Mouse (Mus musculus): ENCODE data around the gene Lmx1a.

Gene Lmx1a

DNA sequence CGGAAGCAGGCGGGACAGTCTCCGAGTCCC, at the start of gene Lmx1a:
Gene Lmx1a (plus strand): TSS at position 6 of the 30 bp plus-strand sequence.
- DNase-seq (ENCODE audit: low spot score) = no peak

GRCm38 (mm10) chr1:167644866-167645537, 44.0 kb upstream of the Lmx1a start:
- DNase-seq (ENCODE audit: low spot score) = peak; percentile 93

- no peak for DNase-seq (ENCODE audit: low spot score)
These were observed 40.4 kb upstream of the Lmx1a start for GRCm38 (mm10) chr1:167648670-167649069.

GRCm38 (mm10) chr1:167649122-167649633, 39.9 kb upstream of the Lmx1a start:
- DNase-seq (ENCODE audit: low spot score) = no peak

- DNase-seq (ENCODE audit: low spot score) = no peak
These were observed 36.7 kb upstream of the Lmx1a start for GRCm38 (mm10) chr1:167652336-167652735.

- no peak for DNase-seq (ENCODE audit: low spot score)
These were observed 30.0 kb upstream of the Lmx1a start for GRCm38 (mm10) chr1:167659065-167659464.

GRCm38 (mm10) chr1:167660521-167661101, 28.4 kb upstream of the Lmx1a start:
- peak; percentile 19 for DNase-seq (ENCODE audit: low spot score)

- peak; percentile 22 for DNase-seq (ENCODE audit: low spot score)
These were observed 27.9 kb upstream of the Lmx1a start for GRCm38 (mm10) chr1:167661123-167661522.

- DNase-seq (ENCODE audit: low spot score) = peak; percentile 30
These were observed 25.9 kb upstream of the Lmx1a start for GRCm38 (mm10) chr1:167663136-167663535.

DNA sequence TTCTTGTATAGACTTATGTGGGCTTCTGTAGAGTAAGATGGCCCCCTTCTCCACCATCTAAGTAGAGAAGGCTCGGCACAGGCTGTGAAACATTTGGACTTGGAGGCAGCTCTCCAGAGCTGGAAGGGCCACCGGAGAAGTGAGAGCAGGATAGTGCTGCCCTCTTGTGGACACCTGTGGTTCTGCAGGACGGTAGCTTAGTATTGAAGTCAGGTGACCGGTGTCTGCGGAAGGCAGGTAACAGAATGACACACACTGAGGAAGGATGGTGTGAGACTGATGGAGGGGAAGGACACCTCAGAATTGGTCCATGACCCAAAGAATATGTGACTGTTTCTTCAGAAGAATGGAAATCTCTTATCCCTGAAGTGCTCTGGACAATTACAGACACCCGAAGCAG, 19.2 kb upstream of the Lmx1a start:
- DNase-seq (ENCODE audit: low spot score) = peak; percentile 77

DNA sequence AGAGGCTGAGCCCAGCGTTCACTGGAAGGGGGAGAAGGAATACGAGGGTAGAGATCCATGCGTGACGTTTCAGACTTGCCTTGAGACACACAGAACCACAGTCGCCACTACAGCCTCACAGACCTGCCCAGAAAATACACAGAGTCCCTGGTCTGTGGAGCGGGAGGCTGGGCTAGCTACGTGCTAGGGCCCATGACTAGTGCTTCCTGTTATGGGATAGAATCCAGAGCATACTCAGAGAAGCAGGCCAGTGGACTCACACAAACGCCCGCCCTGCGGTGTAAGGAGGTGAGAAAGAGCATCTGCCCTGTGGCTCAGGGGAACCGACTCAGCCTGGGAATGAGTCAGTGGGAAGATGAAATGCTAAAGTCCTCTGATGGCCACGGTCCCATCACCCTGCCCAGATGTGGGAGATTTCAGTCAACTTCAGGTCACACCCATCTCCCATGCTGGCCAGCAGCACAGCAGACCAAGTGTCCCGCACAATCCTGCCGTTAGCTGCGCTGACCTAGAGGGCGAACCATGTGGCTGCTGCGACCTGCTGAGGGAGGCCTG, 16.5 kb upstream of the Lmx1a start:
- DNase-seq (ENCODE audit: low spot score) = no peak

GRCm38 (mm10) chr1:167679061-167679460, 10.0 kb upstream of the Lmx1a start:
- DNase-seq (ENCODE audit: low spot score) = no peak

DNA sequence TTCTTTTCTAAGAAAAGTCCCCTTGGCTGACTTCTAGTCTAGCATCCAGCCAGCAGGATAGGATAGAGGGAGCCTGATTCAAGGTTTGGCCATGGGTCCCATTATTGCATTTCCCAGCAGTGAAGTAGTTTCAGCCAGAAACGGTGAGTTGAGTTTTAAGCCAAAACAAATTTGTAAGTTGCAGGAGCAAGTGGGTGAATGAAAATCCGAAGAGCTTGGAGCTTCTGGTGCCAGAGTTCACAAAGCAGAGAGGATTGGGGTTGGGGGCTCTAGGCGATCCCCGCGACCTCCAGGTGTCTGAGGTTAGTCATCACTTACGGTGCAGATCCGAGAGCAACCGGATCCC, 1.1 kb upstream of the Lmx1a start:
- no peak for DNase-seq (ENCODE audit: low spot score)

DNA sequence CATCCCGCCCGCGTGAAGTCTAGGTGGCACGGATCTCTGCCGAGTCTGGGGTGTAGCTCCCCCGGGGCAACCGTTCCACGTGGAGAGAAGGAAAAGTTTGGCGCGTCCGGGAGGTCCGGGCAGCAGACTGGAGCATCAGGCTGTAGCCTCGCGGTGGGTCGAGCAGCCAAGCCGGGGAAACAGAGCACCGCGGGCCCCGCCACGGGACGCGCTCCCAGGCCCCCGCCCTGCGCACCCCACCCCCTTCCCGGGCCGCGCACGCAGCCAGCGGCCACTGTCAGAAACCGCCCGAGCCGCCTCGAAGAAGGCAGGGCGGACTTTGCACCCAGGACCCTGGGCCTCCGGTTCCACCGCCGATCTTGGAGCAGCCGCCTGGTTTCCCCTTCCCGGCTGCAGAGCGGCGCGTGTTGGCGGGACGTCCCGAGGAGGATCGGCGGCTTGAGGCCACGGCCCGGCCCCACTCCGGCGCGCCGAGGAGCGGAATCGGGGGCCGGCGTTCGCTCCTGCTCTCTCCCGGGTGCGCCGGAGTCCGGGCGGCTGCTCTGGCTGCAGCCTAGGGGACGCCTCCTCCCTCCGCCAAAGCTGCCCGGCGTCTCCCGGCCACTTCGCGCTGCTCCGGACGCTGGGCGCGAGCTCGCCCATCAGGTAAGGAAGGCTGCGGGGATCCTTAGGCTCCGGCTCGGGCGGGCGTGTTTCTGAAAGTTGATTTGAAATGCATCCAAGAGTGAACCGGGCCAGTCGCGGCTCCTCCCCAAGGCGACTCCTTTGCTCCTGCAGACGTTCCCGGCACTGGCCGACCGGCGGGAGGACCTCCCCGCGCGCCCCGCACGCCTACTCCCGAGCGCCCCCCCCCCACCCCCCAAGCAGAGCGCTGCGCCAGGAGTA, 448 bp upstream of the Lmx1a start:
- DNase-seq (ENCODE audit: low spot score) = peak; percentile 44

GRCm38 (mm10) chr1:167689262-167690137, 463 bp downstream of the Lmx1a start:
- DNase-seq (ENCODE audit: low spot score) = no peak

DNA sequence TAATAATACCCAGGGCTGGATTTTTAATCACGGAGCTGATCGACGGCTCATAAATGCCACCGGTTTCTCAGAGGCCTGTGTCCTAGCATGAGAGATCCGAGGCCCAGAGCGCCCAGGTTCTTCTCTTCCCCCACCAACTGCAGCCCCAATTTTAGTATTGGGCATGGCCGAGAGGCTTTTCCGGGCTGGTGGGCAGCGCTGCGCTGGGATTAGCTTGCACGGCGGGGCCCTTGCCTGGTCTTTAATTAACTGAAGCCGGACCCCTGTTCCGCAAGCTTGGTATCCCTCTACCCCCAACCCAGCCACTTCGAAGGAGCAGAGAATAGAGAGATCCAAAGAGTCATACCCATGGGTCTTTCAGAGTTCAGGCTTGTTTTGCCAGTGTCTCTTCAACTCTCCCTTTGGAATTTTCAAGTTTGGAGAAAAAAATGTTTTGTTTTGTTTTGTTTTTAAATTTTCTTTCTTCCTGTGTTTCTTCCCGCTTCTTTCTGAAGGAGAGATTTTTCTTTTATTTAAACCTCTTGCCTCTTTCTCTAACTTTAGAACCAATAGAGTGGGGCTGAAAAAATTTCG, 1.2 kb downstream of the Lmx1a start:
- DNase-seq (ENCODE audit: low spot score) = peak; percentile 32

GRCm38 (mm10) chr1:167690716-167691550, 1.9 kb downstream of the Lmx1a start:
- no peak for DNase-seq (ENCODE audit: low spot score)

- no peak for DNase-seq (ENCODE audit: low spot score)
These were observed 3.1 kb downstream of the Lmx1a start for GRCm38 (mm10) chr1:167691911-167692682.

GRCm38 (mm10) chr1:167692683-167693045, 3.6 kb downstream of the Lmx1a start:
- no peak for DNase-seq (ENCODE audit: low spot score)

All from retina, embryonic 14.5 days (tissue).